Mouse (Mus musculus): ENCODE measurements at regions not wholly inside any gene's neighbourhood (a gene's known extent, or its start where the extent isn't known, plus 50 kb on each side); places are given as distances from the start of the nearest gene placed in this dataset.

DNA sequence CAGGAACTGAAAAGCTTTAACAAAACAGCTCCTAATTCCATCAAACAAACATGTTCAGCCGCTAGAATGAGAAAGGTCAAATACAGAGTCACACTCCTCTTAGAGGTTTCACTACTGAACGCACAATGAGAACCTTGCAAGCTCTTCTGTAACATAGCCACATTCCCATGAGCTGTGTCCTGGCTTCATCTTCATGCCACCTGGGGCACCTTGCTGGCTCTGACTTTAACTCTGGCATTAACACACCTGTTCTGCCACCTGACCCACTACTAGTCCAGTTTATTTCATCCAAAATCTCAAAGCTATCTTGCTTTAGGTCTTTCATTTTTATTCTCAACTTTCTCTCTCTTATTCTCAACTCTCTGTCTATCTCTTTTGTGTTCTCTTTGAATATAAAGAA, 314.9 kb downstream of the Rnf144a start:
- ATAC-seq (ENCODE audit: insufficient number of reproducible peaks, low FRiP score, low TSS enrichment, low read depth) (no peak), DNase-seq (ENCODE audit: low spot score) (no peak)
- H3K4me2 ChIP-seq (ENCODE audit: low read depth, severe bottlenecking): no peak overlapping the region
- no peak overlapping the region for H3K4me3 ChIP-seq (ENCODE audit: low read depth, low read length)
- no peak overlapping the region for H3K27ac ChIP-seq (replicated peaks; ENCODE audit: low read depth, low read length)
- no peak overlapping the region for H3K9ac ChIP-seq (ENCODE audit: low read length)
- no peaks in the 10 kb centered on the region for H3K36me3 ChIP-seq (ENCODE audit: control insufficient read depth, insufficient read depth, low read length)
- H3K4me1 ChIP-seq (ENCODE audit: control insufficient read depth, insufficient read depth, low read length): no peaks in the 10 kb centered on the region
- 90% methylated on average over 2 of the region's 2 CpGs for WGBS
- H3K9me3 ChIP-seq (ENCODE audit: control insufficient read depth, low read length): no peaks in the 10 kb centered on the region
- no peaks in the 10 kb centered on the region for H3K27me3 ChIP-seq (ENCODE audit: control insufficient read depth, insufficient read depth, low read length)

DNA sequence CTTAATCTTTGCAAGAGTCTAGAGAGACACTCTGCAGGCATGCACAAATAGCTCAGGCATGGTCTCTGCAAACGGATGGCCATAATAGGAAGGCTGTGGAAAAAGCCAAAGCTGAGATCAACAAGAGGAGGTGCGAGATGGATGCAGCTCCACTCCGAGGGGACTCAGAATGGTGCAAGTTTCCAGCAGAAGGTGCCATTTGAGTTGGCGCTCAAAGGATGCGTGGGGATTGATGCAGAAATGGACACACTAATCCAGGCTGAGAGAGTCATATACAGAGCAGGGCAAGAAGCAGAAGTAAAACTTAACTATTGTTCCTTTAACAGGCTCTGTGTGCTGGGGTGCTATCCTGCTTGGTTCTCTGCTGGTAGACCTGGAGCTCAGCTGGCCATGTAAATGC, 315.9 kb downstream of the Rnf144a start:
- H3K27ac ChIP-seq (replicated peaks; ENCODE audit: low read depth, low read length): no peak overlapping the region
- H3K9ac ChIP-seq (ENCODE audit: low read length): no peak overlapping the region
- 89% methylated on average over 5 of the region's 5 CpGs for WGBS
- ATAC-seq (ENCODE audit: insufficient number of reproducible peaks, low FRiP score, low TSS enrichment, low read depth) (no peak), DNase-seq (ENCODE audit: low spot score) (no peak)
- no peaks in the 10 kb centered on the region for H3K27me3 ChIP-seq (ENCODE audit: control insufficient read depth, insufficient read depth, low read length)
- no peak overlapping the region for H3K4me2 ChIP-seq (ENCODE audit: low read depth, severe bottlenecking)
- no peak overlapping the region for H3K4me3 ChIP-seq (ENCODE audit: low read depth, low read length)
- H3K36me3 ChIP-seq (ENCODE audit: control insufficient read depth, insufficient read depth, low read length): no peaks in the 10 kb centered on the region
- H3K4me1 ChIP-seq (ENCODE audit: control insufficient read depth, insufficient read depth, low read length): no peaks in the 10 kb centered on the region
- H3K9me3 ChIP-seq (ENCODE audit: control insufficient read depth, low read length): no peaks in the 10 kb centered on the region

DNA sequence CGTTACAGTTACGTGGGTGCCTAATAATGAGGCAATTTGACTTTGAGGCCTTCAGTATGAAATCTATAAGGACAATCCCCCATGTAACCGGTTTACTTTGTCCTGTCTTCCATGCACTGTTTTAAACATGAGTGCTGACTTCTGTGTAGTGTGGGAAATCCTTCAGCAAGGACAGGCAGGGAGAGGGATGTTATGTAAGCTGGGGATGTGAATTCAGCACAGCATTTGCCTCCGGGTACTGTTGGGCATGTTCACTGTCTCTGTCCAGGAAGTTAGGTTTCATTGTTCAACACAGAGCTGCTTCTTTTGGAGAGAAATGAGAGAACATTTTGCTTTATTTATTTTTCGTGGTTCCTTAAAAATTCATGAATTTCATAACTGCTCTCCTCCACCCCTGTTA, 322.7 kb downstream of the Rnf144a start:
- no peak for ATAC-seq (ENCODE audit: insufficient number of reproducible peaks, low FRiP score, low TSS enrichment, low read depth)
- Histone ChIP-seq H3K4me1 (ENCODE audit: control insufficient read depth, insufficient read depth, low read length) (no peaks in the 10 kb centered on the region), H3K27ac (replicated peaks; ENCODE audit: low read depth, low read length) (no peak overlapping the region), H3K9ac (ENCODE audit: low read length) (no peak overlapping the region), H3K9me3 (ENCODE audit: control insufficient read depth, low read length) (no peaks in the 10 kb centered on the region), H3K36me3 (ENCODE audit: control insufficient read depth, insufficient read depth, low read length) (no peaks in the 10 kb centered on the region), H3K4me2 (ENCODE audit: low read depth, severe bottlenecking) (no peak overlapping the region), H3K4me3 (ENCODE audit: low read depth, low read length) (no peak overlapping the region), H3K27me3 (ENCODE audit: control insufficient read depth, insufficient read depth, low read length) (no peaks in the 10 kb centered on the region)
- no peak for DNase-seq (ENCODE audit: low spot score)
- 71% methylated on average over 5 of the region's 5 CpGs for WGBS

DNA sequence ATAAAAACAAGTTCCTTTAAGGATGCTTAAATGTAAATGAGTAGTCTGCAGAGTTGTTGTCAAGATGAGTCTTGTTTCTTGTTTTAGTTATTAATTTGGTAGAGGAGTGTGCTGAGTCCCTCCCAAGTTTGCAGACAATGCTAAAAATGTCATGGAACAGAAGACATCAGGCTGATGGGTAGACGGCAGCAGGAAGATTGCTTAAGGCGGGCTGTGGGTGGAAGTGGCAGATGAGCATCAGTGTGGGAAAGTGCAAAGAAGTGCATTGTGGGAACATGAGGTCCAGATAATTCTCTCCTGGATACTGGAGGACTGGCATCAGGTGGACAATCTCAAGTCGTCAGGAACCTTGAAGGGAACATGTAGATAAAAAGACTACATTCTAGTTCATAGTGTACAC, 323.2 kb downstream of the Rnf144a start:
- WGBS: 80% methylated on average over 3 of the region's 3 CpGs
- no peaks in the 10 kb centered on the region for H3K4me1 ChIP-seq (ENCODE audit: control insufficient read depth, insufficient read depth, low read length)
- no peak overlapping the region for H3K4me3 ChIP-seq (ENCODE audit: low read depth, low read length)
- no peak overlapping the region for H3K9ac ChIP-seq (ENCODE audit: low read length)
- H3K9me3 ChIP-seq (ENCODE audit: control insufficient read depth, low read length): no peaks in the 10 kb centered on the region
- no peak overlapping the region for H3K27ac ChIP-seq (replicated peaks; ENCODE audit: low read depth, low read length)
- no peaks in the 10 kb centered on the region for H3K27me3 ChIP-seq (ENCODE audit: control insufficient read depth, insufficient read depth, low read length)
- DNase-seq (ENCODE audit: low spot score): no peak
- no peak for ATAC-seq (ENCODE audit: insufficient number of reproducible peaks, low FRiP score, low TSS enrichment, low read depth)
- H3K36me3 ChIP-seq (ENCODE audit: control insufficient read depth, insufficient read depth, low read length): no peaks in the 10 kb centered on the region
- no peak overlapping the region for H3K4me2 ChIP-seq (ENCODE audit: low read depth, severe bottlenecking)

DNA sequence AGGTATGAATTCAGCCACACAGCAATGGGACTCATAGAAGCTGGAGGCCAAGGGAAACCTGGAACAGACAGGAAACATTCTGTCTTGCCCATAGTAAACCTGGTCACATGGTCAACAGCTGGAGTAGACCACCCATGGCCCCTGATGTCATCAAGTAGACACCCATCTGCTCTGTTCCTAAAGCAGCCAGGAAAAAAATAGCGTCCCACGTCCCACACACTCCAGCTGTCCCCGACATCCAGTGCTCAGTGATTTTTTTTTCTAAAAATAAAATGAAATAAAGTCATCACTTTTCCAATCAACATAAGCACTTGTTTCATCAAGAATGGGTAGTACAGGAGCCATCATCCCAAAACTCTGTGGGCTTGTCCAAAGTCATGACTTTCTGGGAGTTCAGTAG, 326.7 kb downstream of the Rnf144a start:
- no peaks in the 10 kb centered on the region for H3K36me3 ChIP-seq (ENCODE audit: control insufficient read depth, insufficient read depth, low read length)
- no peak overlapping the region for H3K9ac ChIP-seq (ENCODE audit: low read length)
- no peak overlapping the region for H3K4me2 ChIP-seq (ENCODE audit: low read depth, severe bottlenecking)
- H3K4me3 ChIP-seq (ENCODE audit: low read depth, low read length): no peak overlapping the region
- H3K9me3 ChIP-seq (ENCODE audit: control insufficient read depth, low read length): no peaks in the 10 kb centered on the region
- H3K4me1 ChIP-seq (ENCODE audit: control insufficient read depth, insufficient read depth, low read length): no peaks in the 10 kb centered on the region
- H3K27ac ChIP-seq (replicated peaks; ENCODE audit: low read depth, low read length): no peak overlapping the region
- H3K27me3 ChIP-seq (ENCODE audit: control insufficient read depth, insufficient read depth, low read length): no peaks in the 10 kb centered on the region
- no peak for ATAC-seq (ENCODE audit: insufficient number of reproducible peaks, low FRiP score, low TSS enrichment, low read depth)
- WGBS: 93% methylated on average over 3 of the region's 3 CpGs
- no peak for DNase-seq (ENCODE audit: low spot score)

DNA sequence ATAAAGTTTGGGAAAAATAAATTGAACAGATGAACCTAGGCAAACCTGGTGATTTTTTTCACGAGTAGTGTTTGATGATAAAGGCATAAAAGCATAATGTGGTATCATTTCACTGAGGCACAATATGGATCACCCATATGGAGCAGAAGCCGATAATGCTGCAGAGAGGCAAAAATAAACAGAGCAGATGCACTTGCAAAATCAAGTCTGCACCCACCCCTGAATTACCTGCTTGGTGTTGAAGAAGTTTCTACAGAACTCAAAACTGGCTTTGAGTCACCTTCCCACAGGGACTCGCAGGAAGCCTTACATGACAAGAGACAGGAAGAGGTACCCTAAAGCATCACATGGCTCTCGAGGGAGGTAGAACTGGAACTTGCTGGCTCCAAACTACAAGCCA, 328.1 kb downstream of the Rnf144a start:
- no peak overlapping the region for H3K9ac ChIP-seq (ENCODE audit: low read length)
- no peak overlapping the region for H3K4me2 ChIP-seq (ENCODE audit: low read depth, severe bottlenecking)
- H3K36me3 ChIP-seq (ENCODE audit: control insufficient read depth, insufficient read depth, low read length): no peaks in the 10 kb centered on the region
- ATAC-seq (ENCODE audit: insufficient number of reproducible peaks, low FRiP score, low TSS enrichment, low read depth): no peak
- 88% methylated on average over 4 of the region's 4 CpGs for WGBS
- no peaks in the 10 kb centered on the region for H3K27me3 ChIP-seq (ENCODE audit: control insufficient read depth, insufficient read depth, low read length)
- H3K4me1 ChIP-seq (ENCODE audit: control insufficient read depth, insufficient read depth, low read length): no peaks in the 10 kb centered on the region
- no peaks in the 10 kb centered on the region for H3K9me3 ChIP-seq (ENCODE audit: control insufficient read depth, low read length)
- H3K27ac ChIP-seq (replicated peaks; ENCODE audit: low read depth, low read length): no peak overlapping the region
- no peak for DNase-seq (ENCODE audit: low spot score)
- no peak overlapping the region for H3K4me3 ChIP-seq (ENCODE audit: low read depth, low read length)

DNA sequence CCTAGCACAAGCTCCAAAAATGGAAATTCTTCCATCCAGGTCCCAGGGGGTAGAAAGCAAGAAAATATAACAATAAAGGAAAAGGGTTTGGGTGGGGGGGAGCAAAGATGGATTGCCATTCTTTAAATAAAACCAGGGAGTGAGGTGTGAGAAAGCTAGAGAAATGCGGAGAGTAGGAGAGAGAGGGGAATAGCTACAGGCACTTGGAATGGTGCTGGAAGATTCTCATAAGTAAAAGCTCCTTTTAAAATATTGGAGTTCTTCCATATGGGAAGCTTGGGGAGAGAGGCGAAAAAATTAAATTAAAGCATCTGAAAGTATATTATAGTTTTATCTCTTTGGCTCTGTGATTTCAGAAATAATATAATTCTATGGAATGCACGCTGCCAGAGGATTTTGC, 328.6 kb downstream of the Rnf144a start:
- DNase-seq (ENCODE audit: low spot score) (no peak), ATAC-seq (ENCODE audit: insufficient number of reproducible peaks, low FRiP score, low TSS enrichment, low read depth) (no peak)
- Histone ChIP-seq H3K27me3 (ENCODE audit: control insufficient read depth, insufficient read depth, low read length) (no peaks in the 10 kb centered on the region), H3K4me2 (ENCODE audit: low read depth, severe bottlenecking) (no peak overlapping the region), H3K36me3 (ENCODE audit: control insufficient read depth, insufficient read depth, low read length) (no peaks in the 10 kb centered on the region), H3K9ac (ENCODE audit: low read length) (no peak overlapping the region), H3K9me3 (ENCODE audit: control insufficient read depth, low read length) (no peaks in the 10 kb centered on the region), H3K27ac (replicated peaks; ENCODE audit: low read depth, low read length) (no peak overlapping the region), H3K4me1 (ENCODE audit: control insufficient read depth, insufficient read depth, low read length) (no peaks in the 10 kb centered on the region), H3K4me3 (ENCODE audit: low read depth, low read length) (no peak overlapping the region)
- 95% methylated on average over 3 of the region's 3 CpGs for WGBS

DNA sequence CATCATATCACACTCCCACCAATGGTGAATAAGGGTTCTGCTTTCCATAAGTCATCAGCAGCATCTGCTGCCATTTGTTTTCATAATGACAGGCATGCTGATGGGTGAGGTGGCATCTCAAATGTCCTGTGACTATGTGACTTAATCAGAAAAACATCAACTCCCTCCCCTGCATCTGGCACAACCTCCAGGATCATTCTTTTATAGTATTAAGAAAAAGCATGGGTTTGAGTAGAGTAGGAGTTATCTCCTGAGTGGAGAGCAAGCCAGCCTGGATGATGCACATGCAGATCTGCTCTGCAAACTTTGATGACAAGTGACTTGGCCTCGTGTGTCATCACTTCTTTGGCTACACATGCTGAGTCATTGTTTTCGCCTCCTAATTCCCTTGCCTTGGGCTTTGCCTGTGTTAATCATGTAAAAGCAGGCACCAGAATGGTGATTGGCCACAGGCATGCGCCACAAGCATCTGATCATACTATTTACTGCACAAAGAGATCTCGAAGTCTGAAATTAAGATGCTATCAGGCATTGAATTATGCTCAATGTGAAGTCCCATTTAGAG, 335.9 kb downstream of the Rnf144a start:
- 74% methylated on average over 4 of the region's 4 CpGs for WGBS
- DNase-seq (ENCODE audit: low spot score) (no peak), ATAC-seq (ENCODE audit: insufficient number of reproducible peaks, low FRiP score, low TSS enrichment, low read depth) (no peak)
- Histone ChIP-seq H3K27ac (replicated peaks; ENCODE audit: low read depth, low read length) (no peak overlapping the region), H3K9ac (ENCODE audit: low read length) (no peak overlapping the region), H3K36me3 (ENCODE audit: control insufficient read depth, insufficient read depth, low read length) (no peaks in the 10 kb centered on the region), H3K4me3 (ENCODE audit: low read depth, low read length) (no peak overlapping the region), H3K4me1 (ENCODE audit: control insufficient read depth, insufficient read depth, low read length) (0 out of 2 replicates have a peak, but pooled peaks cover 2% of the 10 kb centered on the region), H3K27me3 (ENCODE audit: control insufficient read depth, insufficient read depth, low read length) (no peaks in the 10 kb centered on the region), H3K9me3 (ENCODE audit: control insufficient read depth, low read length) (no peaks in the 10 kb centered on the region), H3K4me2 (ENCODE audit: low read depth, severe bottlenecking) (no peak overlapping the region)

DNA sequence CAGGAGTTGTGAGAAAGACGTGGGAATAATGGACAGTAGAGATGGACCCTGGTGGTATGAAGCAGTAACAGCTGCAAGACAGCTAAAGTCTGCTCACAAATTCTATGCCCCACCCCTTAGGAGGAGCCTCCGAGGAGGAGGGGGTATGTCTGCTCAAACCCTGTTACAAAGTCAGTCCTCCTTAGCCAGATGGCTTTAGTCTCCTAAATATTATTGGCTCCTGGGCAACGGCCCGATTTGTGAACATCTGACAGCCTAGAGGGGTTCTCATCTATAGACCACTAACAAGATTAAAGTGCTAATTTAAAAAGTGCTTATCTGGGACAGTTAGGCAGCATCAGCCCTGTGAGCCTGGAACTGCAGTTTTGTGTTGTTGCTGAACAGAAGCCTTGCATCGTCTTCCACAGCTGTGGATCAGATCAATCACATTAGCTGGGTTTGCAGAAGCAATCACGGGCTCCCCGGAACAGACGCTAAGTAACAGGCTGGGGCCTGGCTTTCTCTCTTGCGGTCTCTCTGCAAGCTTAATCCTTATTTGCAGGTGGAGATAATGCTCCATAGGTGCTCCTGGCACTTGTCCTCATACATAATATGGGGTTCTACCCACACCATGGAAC, 339.3 kb downstream of the Rnf144a start:
- Histone ChIP-seq H3K27ac (replicated peaks; ENCODE audit: low read depth, low read length) (no peak overlapping the region), H3K36me3 (ENCODE audit: control insufficient read depth, insufficient read depth, low read length) (no peaks in the 10 kb centered on the region), H3K9ac (ENCODE audit: low read length) (no peak overlapping the region), H3K4me3 (ENCODE audit: low read depth, low read length) (no peak overlapping the region), H3K9me3 (ENCODE audit: control insufficient read depth, low read length) (no peaks in the 10 kb centered on the region), H3K27me3 (ENCODE audit: control insufficient read depth, insufficient read depth, low read length) (no peaks in the 10 kb centered on the region), H3K4me1 (ENCODE audit: control insufficient read depth, insufficient read depth, low read length) (0 out of 2 replicates have a peak, but pooled peaks cover 2% of the 10 kb centered on the region), H3K4me2 (ENCODE audit: low read depth, severe bottlenecking) (no peak overlapping the region)
- ATAC-seq (ENCODE audit: insufficient number of reproducible peaks, low FRiP score, low TSS enrichment, low read depth) (no peak), DNase-seq (ENCODE audit: low spot score) (no peak)
- 38% methylated on average over 9 of the region's 9 CpGs for WGBS

All from limb, embryonic 11.5 days (tissue).